Mouse (Mus musculus) bone marrow macrophage, adult 2 months (primary cell): ENCODE data around the gene Plekhh1.

Experiments used
- CTCF ChIP-seq: IDR thresholded peaks from 2 replicates; pipeline ENCODE4 v1.5.1; 2012; ENCODE audit warnings: low read depth, mild to moderate bottlenecking, low read length, moderate library complexity
- POLR2A ChIP-seq: IDR thresholded peaks from 2 replicates; pipeline ENCODE4 v1.6.1; 2012; ENCODE audit warnings: mild to moderate bottlenecking, low read depth, low read length, borderline replicate concordance

GRCm38 (mm10) chr12:79073362-79073761 is 44.4 kb downstream of the Plekhh1 start:
- TF ChIP-seq CTCF (no peak), POLR2A (no peak)
